Mouse (Mus musculus) urinary bladder, postnatal 36 days (tissue): ENCODE measurements around the gene Brd3.

Source experiments
- DNase-seq, 2 experiments: peaks; one replicate each; pipeline ENCODE4 v3.0.0; 2022; ENCODE audit warnings: low spot score in 2 of 2, mixed read lengths in 1 of 2

The Brd3 gene

GRCm38 (mm10) chr2:27470535-27470934 lies 36.9 kb downstream of the Brd3 start:
- no peak for DNase-seq

GRCm38 (mm10) chr2:27469991-27470355 lies 37.5 kb downstream of the Brd3 start:
- no peak for DNase-seq

DNA sequence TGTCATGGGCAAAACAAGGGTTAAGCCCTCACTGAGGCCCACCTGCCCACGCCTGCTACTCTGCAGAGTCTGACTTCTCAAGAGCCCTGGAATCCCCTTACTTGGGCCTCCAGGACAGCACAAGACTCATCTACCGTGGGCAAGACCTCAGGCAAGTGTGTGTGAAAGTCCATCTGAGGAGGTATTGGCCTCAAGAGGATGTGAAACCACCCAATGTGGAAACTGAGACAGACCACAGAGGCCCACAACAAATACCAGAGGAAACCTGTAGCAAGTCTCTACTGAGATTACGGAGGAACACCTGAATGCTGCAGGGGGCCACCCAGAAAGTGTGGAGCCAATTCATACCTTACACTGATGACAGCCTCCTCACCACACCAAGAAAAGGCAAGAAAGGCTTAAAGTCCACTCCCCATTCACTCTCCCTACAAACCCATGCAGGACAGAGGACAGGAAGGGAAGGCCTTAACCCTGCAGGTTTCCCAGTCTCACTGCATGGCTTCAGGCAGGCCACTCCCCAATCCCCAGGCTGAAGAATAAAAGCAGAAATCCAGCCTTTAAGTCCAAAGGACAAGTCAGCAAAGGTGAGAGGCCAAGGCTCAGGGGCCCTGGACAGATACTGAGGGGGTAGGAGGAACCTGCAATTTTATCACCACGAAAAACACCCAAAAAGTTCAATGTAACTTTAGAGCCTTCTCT lies 38.0 kb downstream of the Brd3 start:
- DNase-seq: no peak

DNA sequence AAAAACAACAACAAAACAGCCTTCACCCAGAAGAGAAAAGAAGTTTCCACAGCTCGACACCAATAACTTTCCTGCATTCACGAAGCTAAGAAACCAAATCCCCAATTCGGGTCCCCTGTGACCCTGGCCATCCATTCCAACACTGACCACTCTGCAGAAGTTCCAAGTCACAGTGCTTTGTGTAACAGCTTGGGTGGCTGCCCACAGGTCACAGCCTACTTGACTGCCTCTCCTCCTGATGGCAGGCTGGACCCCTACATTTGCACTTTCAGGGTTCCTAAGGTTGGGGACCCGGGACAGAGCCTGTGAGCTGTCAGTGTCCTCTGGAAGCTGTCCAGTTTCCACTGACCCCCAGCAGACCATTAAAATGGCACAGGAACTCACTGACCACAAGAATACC lies 44.6 kb downstream of the Brd3 start:
- DNase-seq: peak in 1 of 2 experiments; percentile 1

- DNase-seq: no peak
These were observed 45.4 kb downstream of the Brd3 start for GRCm38 (mm10) chr2:27461881-27462660.

DNA sequence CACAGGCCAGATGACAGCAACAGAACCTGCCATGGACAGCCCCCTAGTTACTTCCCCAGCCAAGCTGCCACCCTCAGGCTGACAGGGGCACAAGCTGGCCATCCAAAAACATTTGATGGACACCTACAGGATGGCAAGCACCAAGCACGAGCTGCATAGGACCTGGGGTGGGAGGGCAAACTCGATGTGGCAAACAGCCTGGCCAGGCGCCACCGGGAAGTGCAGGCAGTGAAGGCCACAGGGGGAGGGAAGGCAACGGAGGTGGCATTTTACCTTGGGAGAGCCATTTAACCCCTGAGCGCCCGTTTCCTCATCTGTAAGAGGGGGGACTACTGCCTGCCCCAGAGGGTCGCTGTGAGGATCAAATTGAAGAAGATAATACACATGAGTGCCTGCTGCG lies 46.8 kb downstream of the Brd3 start:
- no peak for DNase-seq

GRCm38 (mm10) chr2:27460163-27460562 lies 47.3 kb downstream of the Brd3 start:
- no peak for DNase-seq

DNA sequence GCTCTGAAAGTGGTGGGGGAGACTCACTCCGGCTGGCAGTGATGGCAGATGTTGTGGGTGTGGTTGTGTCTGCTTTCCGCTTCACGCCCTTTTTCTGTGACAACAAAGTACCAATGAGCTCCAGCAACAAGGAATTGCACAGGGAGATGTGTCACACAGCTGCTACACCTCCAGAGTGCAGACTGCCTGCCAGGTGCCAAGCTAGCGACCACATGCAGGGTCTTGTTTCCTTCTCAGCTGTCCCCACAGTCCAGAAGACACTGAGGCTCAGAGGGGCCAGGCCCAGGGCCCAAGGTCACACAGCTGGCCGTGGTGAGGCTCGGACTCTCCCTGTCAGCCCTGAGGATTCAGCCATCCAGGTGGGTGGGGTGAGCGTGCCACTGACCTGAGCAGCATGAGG lies 47.7 kb downstream of the Brd3 start:
- no peak for DNase-seq

- no peak for DNase-seq
These were observed 57.2 kb downstream of the Brd3 start for GRCm38 (mm10) chr2:27450226-27450625.

- DNase-seq: no peak
These were observed 59.7 kb downstream of the Brd3 start for GRCm38 (mm10) chr2:27447782-27448181.

GRCm38 (mm10) chr2:27446812-27447211 lies 60.6 kb downstream of the Brd3 start:
- no peak for DNase-seq

DNA sequence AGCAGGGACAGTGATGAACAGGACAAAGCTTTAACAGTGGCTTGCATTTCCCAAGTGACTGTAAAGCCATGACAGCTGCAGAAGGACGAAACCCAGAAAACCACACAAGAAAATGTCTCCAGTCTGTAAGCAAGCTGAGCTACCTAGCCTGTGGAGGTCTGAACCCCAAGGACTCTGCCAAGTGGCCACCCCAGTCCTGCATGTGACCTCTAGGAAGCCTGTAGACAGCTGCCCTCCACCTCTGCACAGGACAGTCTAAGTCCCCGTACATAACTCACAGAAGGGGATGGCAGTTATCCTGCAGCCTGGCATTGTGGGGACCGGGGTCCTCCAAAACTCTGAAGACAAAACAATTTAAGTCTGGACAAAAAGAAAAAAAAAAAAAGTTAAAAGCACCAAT lies 61.6 kb downstream of the Brd3 start:
- DNase-seq: no peak

DNA sequence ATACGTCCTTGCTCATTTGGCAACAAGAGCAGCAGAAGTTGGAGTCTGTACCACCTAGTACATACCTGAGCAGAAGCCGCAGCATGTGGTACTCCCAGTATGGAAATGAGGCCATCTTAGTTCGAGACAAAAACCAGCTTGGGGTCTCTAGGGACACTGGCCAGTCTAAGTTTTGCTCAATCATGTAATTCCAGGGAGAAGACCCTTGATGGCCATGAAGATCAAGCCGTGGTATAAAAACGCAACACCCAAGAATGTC lies 64.1 kb downstream of the Brd3 start:
- no peak for DNase-seq

DNA sequence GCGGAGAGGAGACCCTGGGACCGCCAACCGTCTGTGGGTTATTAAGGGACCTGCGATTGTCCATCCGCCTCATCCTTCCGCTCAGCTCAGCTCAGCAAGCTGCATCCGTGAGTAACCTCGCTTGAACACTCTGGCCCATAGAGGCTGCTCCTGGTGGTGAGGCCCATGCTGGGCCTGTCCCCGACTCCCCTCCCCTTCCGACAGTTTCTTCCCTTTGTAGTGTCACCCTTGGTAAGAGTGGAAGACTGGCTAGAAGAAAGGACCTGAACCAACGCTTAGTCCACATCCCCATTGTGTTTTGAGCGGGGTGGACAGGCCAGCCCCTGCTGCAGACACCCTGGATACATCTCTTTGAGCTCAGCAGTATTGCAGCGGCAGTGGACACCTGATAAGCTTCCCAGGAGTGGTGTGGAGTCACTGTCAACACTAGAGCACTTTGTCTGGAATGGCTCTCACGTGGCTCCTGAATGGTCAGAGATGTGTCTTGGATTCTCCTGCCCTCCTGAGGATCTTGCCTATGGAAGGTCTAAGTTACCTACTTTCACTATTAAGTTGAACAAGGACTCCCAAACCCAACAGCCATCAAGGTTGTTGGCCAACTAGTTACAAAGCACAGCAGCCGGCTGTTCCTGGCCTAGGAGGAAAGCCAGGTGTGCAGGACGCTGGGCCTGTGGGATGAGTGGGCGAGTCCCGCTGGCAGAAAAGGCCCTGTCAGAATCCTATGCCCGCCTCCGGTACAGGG lies 64.6 kb downstream of the Brd3 start:
- no peak for DNase-seq

DNA sequence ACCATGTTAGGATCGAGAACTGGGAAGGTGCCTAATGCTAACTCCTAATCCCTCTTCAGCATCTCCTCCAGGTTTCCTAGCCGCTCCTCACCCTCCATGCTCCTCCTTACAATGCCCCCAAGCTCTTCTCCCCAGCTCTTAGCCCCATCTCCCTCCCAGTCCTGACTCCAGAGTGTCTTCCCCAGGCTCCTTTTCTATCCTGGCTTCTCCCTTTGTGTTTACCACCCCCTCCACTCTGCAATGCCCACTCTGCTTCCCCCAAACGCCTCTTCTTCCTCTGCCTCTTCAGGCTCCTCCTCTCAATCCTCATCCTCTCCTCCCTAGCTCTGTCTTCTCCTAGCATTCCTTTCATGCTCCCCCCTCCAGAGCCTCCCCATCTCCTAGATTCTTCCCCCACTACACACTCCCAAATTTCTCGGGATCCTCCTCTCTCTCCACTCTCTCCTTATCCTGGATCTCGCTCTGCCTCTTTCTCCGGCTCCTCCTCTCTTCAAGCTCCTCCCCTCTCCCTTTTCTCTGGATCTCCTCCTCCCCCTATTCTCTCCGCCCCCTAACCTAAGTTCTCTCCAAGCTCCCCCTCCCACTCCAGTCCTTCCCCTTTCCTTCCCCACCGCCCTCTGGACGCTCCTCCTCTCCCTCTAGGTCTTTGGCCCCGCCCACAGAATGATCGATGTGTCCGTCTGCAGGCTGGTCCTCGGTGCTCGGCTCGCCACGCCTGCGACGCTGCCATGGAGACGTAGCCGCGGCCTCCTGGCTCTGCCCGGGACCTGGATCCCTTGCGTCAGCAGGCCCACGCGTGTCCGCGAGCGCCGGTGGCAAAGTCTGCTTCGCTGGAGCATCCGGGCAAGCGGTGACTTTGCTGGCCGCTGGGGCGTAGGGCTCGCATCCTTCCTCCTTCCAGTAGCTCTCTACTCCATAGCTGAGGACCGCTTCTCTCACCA lies 65.4 kb downstream of the Brd3 start, which contains the start of gene Brd3os:
Brd3os (plus strand) TSS at position 558 of the 941 bp plus-strand sequence.
- peak; percentile 86 to 93 for DNase-seq

DNA sequence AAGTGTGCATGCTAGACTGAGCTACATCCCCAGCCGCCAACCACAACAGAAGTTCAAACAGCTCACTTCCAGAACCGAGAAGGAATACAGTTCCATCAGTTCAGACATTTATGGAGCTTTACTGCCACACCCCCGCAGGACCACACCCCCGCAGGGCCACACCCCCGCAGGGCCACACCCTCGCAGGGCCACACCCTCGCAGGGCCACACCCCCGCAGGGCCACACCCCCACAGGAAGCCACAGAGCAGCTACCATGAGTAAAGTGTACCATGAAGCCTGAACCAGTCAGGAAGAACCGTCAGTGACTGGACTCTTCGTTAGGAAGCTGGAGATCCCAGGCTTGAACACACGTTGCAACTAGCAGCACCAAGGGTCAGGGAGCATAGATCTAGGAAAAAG lies 69.2 kb downstream of the Brd3 start:
- no peak for DNase-seq

GRCm38 (mm10) chr2:27437876-27438275 lies 69.6 kb downstream of the Brd3 start:
- DNase-seq: no peak

DNA sequence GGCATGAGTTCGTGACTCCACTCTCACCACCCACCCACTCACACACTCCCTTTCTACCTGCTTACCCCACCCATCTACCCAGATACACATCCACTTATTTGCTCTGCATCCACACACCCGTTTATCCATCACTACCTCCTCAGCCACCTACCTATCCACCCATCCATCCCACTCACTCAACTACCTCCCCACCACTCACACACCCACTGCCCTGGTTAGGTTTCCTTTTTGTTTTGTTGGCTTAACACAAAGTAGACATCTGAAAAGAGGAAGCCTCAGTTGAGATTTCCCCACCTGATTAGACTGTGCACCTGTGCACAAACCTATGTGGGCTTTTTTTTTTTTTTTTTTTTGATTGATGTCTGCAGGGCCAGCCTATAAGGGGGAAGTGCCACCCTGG lies 74.9 kb downstream of the Brd3 start:
- DNase-seq: no peak

DNA sequence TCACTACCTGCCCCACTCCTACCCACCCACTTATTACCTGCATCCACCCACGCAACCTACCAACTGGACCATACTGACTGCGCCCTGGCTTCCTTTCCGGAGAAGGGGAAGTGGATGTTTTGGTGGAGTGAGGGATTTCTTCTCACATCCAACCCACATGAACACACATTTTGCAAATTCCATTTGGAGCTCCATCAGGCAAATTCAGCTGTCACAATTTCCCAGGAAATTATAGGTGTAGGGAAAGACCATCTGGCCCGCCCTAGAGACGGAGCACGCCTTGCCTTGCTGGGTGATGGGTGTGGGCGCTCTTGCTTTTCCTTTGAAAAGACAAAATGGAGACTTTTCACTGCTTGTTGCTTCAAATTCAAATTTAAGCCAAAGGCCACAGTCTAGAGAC lies 76.8 kb downstream of the Brd3 start:
- DNase-seq: no peak

DNA sequence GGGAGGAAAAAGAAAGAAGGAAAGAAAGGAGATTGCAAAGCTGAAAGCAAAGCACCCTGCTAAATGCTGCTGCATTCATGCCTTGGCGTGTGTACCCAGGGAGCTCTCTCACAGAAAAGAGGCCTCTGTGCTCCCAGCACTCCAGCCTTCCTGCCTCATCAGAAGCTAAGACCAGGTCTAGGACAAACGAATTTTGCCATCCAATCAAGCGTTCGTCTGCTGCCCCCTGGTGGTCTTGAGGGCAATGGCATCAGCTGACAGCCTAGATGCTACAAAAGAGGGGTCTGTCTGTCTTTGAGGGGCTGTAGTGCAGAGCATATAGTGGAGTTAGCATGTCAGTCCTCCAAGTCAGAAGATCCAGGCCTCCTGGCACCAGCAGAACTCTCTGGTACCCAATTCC lies 79.4 kb downstream of the Brd3 start:
- DNase-seq: peak in 1 of 2 experiments; percentile 84

DNA sequence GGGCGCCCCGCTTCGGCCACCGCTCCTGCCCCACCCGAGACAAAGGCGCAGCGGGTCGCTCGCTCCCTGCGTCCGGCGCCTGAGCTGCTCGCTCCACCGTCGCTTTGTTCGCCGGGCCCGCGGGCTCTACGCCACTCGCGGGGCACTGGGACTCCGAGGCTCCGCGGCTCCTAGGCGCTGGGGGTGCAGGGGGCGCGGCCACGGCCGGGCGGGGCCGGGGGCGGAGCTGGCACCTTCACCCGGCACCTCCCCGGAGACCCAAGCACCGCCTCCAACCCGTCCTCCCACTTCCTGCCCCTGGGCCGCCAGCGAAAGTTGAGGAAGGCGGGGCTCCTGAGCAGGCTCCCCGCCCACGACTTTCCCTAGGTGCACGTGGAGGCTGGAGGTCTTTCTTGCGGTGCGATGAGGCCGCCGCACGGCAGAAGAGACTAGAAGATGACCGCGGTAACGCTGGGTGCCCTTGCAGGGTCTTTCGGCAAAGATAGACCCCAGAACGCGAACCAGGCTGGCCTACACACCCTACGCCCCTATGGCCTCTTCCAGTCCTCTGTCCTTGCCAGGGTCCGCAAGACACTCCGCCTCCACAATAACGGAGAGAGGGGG lies 80.5 kb downstream of the Brd3 start, which contains the start of gene Vav2:
Vav2 (minus strand) TSS at position 179 of the 603 bp plus-strand sequence.
- peak; percentile 90 to 94 for DNase-seq
